Mouse (Mus musculus) myocyte (in vitro differentiated cells): ENCODE results near the gene Smim24. TPM values are rescaled to one million over a fixed set of nuclear protein-coding genes. Genes with fewer than 3 reads are reported as not detected.

Source experiments
- H3K27me3 ChIP-seq: one replicate; pipeline ENCODE4 v1.6.1; 2011; ENCODE audit not compliant: control insufficient read depth, insufficient read depth, insufficient read length
- H3K36me3 ChIP-seq: one replicate; pipeline ENCODE4 v1.6.1; 2011; ENCODE audit not compliant: control insufficient read depth, insufficient read depth
- H3K4me2 ChIP-seq: one replicate; pipeline ENCODE4 v1.6.1; 2011; ENCODE audit warnings: low read depth, control low read depth
- H3K4me3 ChIP-seq: one replicate; pipeline ENCODE4 v1.5.1; 2011; ENCODE audit warnings: mild to moderate bottlenecking, control low read depth, moderate library complexity
- H3K79me2 ChIP-seq: one replicate; pipeline ENCODE4 v1.6.1; 2011; ENCODE audit not compliant: control insufficient read depth, insufficient read depth
- H3ac ChIP-seq: one replicate; pipeline ENCODE4 v1.6.1; 2011; ENCODE audit not compliant: control insufficient read depth, insufficient read length
- CEBPB ChIP-seq: IDR thresholded peaks from 2 replicates; pipeline ENCODE4 v1.6.1; 2011; ENCODE audit warnings: mild to moderate bottlenecking, moderate library complexity; ENCODE audit not compliant: poor library complexity, insufficient read depth, severe bottlenecking
- E2F4 ChIP-seq: IDR thresholded peaks from one replicate; pipeline ENCODE4 v1.6.1; 2011; ENCODE audit warnings: mild to moderate bottlenecking, control low read depth, moderate library complexity; ENCODE audit not compliant: insufficient read depth
- MAX ChIP-seq: IDR thresholded peaks from one replicate; pipeline ENCODE4 v1.6.1; 2011; ENCODE audit warnings: low read depth, mild to moderate bottlenecking, control low read depth
- MYOD1 ChIP-seq, 3 experiments: IDR thresholded peaks; one replicate each; pipeline ENCODE4 v1.6.1; 2011; ENCODE audit warnings: control low read depth in 2 of 3, low read depth in 2 of 3, mild to moderate bottlenecking in 2 of 3, moderate library complexity in 1 of 3; ENCODE audit not compliant: insufficient read length in 2 of 3, control insufficient read depth in 1 of 3
- MYOG ChIP-seq, 3 experiments: IDR thresholded peaks; one replicate each; pipeline ENCODE4 v1.6.1; 2011; ENCODE audit warnings: control low read depth in 2 of 3, low read depth in 2 of 3, mild to moderate bottlenecking in 2 of 3; ENCODE audit not compliant: insufficient read length in 2 of 3, control insufficient read depth in 1 of 3, insufficient read depth in 1 of 3
- POLR2A ChIP-seq: IDR thresholded peaks from one replicate; pipeline ENCODE4 v1.6.1; 2011; ENCODE audit warnings: low read depth, mild to moderate bottlenecking, control low read depth, moderate library complexity; ENCODE audit not compliant: insufficient read length
- POLR2AphosphoS2 ChIP-seq: IDR thresholded peaks from one replicate; pipeline ENCODE4 v1.6.1; 2011; ENCODE audit warnings: low read depth, control low read depth; ENCODE audit not compliant: insufficient read length
- REST ChIP-seq: IDR thresholded peaks from one replicate; pipeline ENCODE4 v1.6.1; 2011; ENCODE audit warnings: mild to moderate bottlenecking, control low read depth, moderate library complexity; ENCODE audit not compliant: insufficient read depth, insufficient read length
- SRF ChIP-seq: IDR thresholded peaks from one replicate; pipeline ENCODE4 v1.6.1; 2011; ENCODE audit warnings: low read depth; ENCODE audit not compliant: control insufficient read depth, insufficient read length
- TCF12 ChIP-seq: IDR thresholded peaks from one replicate; pipeline ENCODE4 v1.6.1; 2011; ENCODE audit warnings: mild to moderate bottlenecking, control low read depth; ENCODE audit not compliant: poor library complexity, insufficient read depth, severe bottlenecking
- TCF3 ChIP-seq: IDR thresholded peaks from one replicate; pipeline ENCODE4 v1.6.1; 2011; ENCODE audit warnings: low read depth, control low read depth; ENCODE audit not compliant: insufficient read length
- USF1 ChIP-seq: IDR thresholded peaks from one replicate; pipeline ENCODE4 v1.6.1; 2011; ENCODE audit warnings: low read depth, mild to moderate bottlenecking, control low read depth, moderate library complexity
- polyA plus RNA-seq: library from polyadenylated mRNA; unstranded; fragments of >200 nt; fragmentation: generic; extraction: Trizol; gene quantifications from one replicate; pipeline ENCODE4 v1.2.1, GENCODE M21; 2012; ENCODE audit warnings: missing spikeins

Gene Smim24
- polyA plus RNA-seq, 1 experiment: 0.30 TPM

DNA sequence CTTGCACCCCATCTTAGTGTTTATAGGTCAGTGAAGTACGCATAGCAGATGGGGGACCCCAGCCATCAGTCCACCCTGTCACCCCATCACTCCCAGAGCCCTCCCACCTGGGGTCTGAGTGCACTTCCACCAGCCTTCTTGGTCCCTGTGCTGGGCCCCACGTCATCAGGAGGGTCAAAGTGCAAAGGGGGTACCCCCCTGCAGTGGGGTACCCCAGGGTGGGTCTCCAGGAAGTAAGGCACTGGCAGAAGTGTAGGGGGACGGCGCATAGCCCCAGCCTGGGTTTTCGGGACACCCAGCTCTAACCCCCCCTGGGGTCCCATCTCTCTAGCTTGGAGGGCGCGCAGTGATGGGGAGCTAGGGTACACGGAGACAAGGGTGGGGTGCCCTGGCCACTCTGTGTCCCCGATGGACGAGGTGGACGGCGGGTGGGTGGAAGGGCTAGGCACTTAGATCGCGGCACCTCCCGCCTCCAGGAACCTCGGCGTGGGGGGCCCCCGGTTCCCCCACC is 7.0 kb downstream of the Smim24 start:
- peaks cover 30% of the 10 kb centered on the region for H3K36me3 ChIP-seq
- H3K4me3 ChIP-seq: no peak overlapping the region
- no peak for TF ChIP-seq TCF12
- TF ChIP-seq MYOG (IDR thresholded peaks at IDR 0.05; ENCODE audit: control insufficient read depth in 1 of 3, insufficient read depth in 1 of 3, insufficient read length in 2 of 3, low read depth in 2 of 3): no peak
- TF ChIP-seq E2F4: no peak
- no peak for TF ChIP-seq REST
- TF ChIP-seq TCF3: no peak
- H3K79me2 ChIP-seq: no peaks in the 10 kb centered on the region
- no peak overlapping the region for H3K4me2 ChIP-seq
- H3K27me3 ChIP-seq: no peaks in the 10 kb centered on the region
- H3ac ChIP-seq: no peak overlapping the region

DNA sequence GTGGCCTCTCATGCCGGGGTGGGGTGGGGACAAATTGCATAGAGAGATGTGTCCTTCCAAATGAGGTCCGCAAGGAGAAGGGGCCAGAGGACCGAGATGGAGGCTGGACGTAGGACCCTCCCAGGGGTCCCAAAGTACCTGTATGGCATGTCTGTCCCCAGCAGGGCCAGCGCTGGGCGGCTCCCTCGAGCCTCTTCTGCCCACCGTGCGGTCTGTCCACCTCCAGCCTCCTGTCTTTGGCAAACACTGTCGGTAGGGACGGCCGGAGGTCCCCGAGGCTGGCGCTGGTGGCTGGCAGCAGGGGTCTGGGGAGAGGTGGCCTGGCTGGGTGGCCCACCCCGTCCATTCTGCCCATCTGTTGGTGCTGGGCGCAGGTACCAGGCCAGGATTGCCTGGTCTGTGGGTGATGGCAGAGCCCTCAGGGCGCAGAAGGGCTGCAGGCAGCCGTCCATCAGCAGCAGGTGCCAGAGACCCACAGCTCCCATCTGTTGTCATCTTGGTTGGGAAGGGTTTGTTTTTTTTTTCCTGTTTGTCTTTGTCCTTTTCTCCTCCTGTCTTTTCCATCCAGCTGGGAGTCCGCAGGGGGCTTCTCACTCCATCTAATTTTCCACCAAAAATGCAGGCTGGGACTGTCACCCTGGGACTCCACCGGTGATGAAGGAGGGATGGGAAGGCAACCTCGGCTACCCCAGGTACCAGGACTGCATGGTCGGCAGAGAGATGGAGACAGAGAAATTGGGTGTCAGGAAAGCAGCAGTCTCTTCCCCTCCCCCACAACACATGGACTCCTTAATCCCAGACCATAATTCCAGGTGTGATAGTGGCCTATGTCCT is 7.7 kb downstream of the Smim24 start:
- no peak overlapping the region for H3K4me2 ChIP-seq
- no peaks in the 10 kb centered on the region for H3K27me3 ChIP-seq
- H3ac ChIP-seq: no peak overlapping the region
- TF ChIP-seq REST (no peak), TCF3 (no peak), POLR2A (peak; percentile 9), POLR2AphosphoS2 (peak; percentile 52), USF1 (no peak), MYOG (IDR thresholded peaks at IDR 0.05; ENCODE audit: control insufficient read depth in 1 of 3, insufficient read depth in 1 of 3, insufficient read length in 2 of 3, low read depth in 2 of 3) (no peak), SRF (no peak), CEBPB (no peak), MYOD1 (IDR thresholded peaks at IDR 0.05; ENCODE audit: control insufficient read depth in 1 of 3, insufficient read length in 2 of 3, low read depth in 2 of 3) (no peak)
- no peak overlapping the region for H3K4me3 ChIP-seq
- H3K79me2 ChIP-seq: no peaks in the 10 kb centered on the region
- H3K36me3 ChIP-seq: peaks cover 35% of the 10 kb centered on the region

DNA sequence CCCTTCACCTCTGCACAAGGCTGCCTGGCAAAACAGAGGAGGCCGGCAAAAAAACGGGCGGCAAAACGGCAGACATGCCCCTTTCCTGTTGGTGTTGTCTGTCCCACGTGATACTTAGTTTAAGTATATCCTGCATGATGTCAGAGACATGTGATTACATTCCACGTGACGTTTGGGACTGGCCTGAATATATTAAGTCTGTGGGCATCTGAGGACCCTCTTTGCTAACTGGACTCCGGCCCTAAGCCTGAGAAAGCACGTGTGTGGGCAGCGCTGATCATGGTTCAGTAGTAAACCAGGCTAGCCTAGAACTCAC is 8.3 kb downstream of the Smim24 start:
- H3K36me3 ChIP-seq: peaks cover 41% of the 10 kb centered on the region
- H3ac ChIP-seq: no peak overlapping the region
- no peaks in the 10 kb centered on the region for H3K79me2 ChIP-seq
- H3K27me3 ChIP-seq: no peaks in the 10 kb centered on the region
- H3K4me3 ChIP-seq: no peak overlapping the region
- H3K4me2 ChIP-seq: no peak overlapping the region
- no peak for TF ChIP-seq TCF12
- peak; percentile 34 for TF ChIP-seq POLR2AphosphoS2
- no peak for TF ChIP-seq TCF3
- no peak for TF ChIP-seq E2F4

DNA sequence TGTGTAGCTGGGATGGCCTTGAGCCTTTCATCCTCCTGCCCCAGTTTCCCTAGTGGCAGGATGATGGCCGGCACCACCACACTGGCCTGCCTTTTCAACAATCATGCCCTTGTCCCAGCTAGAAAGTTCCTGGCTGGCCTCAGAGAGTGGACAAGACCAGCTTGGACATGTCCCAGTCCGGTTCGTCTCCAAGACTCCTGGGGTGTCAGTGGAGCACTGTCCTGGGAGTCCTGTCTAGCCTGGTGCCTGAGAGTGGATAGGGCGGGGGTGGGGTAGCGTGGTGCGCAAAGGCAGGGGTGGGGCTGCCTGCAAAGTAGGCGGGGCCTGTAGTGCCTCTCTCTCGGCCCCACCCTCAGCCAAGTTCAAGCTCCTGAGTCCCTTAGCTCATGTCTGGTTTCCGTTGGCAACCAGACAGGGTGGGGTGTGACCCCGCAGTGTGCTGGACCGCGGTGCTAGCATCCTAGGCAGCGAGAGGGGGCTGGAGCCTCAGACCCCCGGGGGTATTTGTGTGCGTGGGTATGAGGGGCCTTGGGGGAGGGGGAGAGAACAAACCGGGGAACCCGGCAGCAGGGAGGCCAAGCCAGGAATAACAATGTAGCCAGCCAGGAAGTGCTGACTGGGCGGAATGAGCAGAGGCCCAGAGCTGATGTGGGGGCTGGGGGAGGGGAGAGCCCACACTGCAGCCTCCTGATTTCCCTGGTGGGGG is 8.8 kb downstream of the Smim24 start:
- Histone ChIP-seq H3ac (no peak overlapping the region), H3K4me2 (no peak overlapping the region), H3K36me3 (peaks cover 45% of the 10 kb centered on the region), H3K79me2 (no peaks in the 10 kb centered on the region), H3K4me3 (no peak overlapping the region), H3K27me3 (no peaks in the 10 kb centered on the region)
- TF ChIP-seq SRF (no peak), TCF12 (no peak), MYOG (IDR thresholded peaks at IDR 0.05; ENCODE audit: control insufficient read depth in 1 of 3, insufficient read depth in 1 of 3, insufficient read length in 2 of 3, low read depth in 2 of 3) (no peak), POLR2A (no peak), USF1 (no peak), CEBPB (no peak), REST (no peak), TCF3 (no peak), MYOD1 (IDR thresholded peaks at IDR 0.05; ENCODE audit: control insufficient read depth in 1 of 3, insufficient read length in 2 of 3, low read depth in 2 of 3) (no peak), E2F4 (no peak), POLR2AphosphoS2 (no peak), MAX (no peak)

DNA sequence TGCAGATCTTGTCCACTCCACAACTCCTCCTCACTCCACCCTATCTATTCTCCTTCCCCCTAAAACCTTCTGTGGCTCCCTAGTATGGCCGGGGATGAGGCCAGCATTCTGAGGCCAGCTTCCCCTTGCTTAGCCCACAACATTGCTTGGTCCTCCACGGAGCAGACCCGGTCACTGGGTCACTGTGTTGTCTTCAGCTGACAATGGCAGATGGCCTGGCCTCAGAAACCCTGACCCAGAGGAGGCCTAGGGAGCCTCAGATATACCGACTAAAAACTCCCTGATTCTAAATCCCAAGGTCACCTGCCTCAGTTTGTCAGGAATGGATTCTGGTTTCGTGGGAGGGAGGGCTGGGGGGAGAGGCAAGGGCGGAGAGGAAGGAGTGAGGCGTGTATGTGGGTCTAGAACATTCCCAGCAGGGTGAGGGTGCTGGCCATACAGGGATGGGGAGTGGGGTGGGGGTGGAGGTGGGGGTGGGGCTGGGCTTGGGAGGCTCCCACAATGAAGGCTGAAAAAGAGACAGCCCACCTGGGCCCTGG is 9.4 kb downstream of the Smim24 start:
- H3K4me3 ChIP-seq: no peak overlapping the region
- H3ac ChIP-seq: no peak overlapping the region
- no peaks in the 10 kb centered on the region for H3K79me2 ChIP-seq
- no peaks in the 10 kb centered on the region for H3K27me3 ChIP-seq
- H3K36me3 ChIP-seq: peaks cover 45% of the 10 kb centered on the region
- TF ChIP-seq POLR2AphosphoS2 (no peak), MAX (no peak), TCF3 (no peak), POLR2A (no peak), REST (no peak), MYOG (IDR thresholded peaks at IDR 0.05; ENCODE audit: control insufficient read depth in 1 of 3, insufficient read depth in 1 of 3, insufficient read length in 2 of 3, low read depth in 2 of 3) (no peak), E2F4 (no peak), CEBPB (no peak), TCF12 (no peak), MYOD1 (IDR thresholded peaks at IDR 0.05; ENCODE audit: control insufficient read depth in 1 of 3, insufficient read length in 2 of 3, low read depth in 2 of 3) (no peak), SRF (no peak), USF1 (no peak)
- no peak overlapping the region for H3K4me2 ChIP-seq
